Mouse (Mus musculus): Measurements from ENCODE around the gene 9130230L23Rik. TPM values are rescaled to one million over a fixed set of nuclear protein-coding genes. Genes with fewer than 3 reads are reported as not detected.

Gene 9130230L23Rik
- 1.9 and 2.6 TPM in 2 replicates for polyA plus RNA-seq (2015; fragmentation: Nextera tagmentation; extraction: Ambion mirVana)

- peak; percentile 88 for ATAC-seq (ENCODE audit: insufficient read depth, low FRiP score)
- WGBS = 47% methylated on average over 14 of the region's 14 CpGs
Measured at GRCm38 (mm10) chr5:66004134-66004925, at the start of gene 9130230L23Rik. Gene 9130230L23Rik (minus strand): TSS chr5:66004285.

DNA sequence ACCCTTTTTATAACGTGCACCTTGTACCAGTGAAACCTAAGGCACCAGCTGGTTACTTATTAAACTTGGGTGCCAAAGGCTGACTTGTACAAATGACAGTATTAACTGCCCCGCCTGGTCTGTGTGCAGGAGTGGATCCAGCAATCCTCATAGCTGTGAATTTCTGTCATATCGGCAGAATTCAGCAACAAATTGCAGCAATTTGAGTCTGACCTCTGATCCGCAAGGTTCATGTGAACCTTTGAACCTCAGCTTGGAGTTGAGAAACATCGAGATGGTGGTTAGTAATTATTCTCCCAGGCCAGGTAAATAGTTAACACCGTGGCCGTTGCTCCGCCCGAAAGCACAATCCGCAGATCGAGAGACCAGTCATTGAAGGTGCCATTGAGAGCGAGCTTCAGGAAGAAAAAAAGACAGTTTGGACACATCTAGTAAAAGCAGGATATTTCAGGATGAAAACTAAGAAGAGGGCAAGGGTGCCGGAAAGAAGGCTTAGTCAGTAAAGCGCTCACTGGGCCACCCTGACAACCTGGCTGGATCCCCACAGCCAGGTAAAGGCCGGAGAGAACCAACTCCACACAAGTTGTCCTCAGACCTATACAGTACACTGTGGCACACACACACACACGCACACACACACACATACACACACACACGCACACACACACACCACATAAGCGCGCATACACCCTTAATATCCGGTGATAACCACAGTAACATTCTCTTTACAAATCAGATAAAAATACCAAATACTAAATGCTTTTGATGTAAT lies 48.9 kb upstream of the 9130230L23Rik start:
- H3K27me3 ChIP-seq (ENCODE audit: control insufficient read depth, insufficient read depth, low read length) = no peaks in the 10 kb centered on the region
- 58% methylated on average over 20 of the region's 20 CpGs for WGBS
- ATAC-seq (ENCODE audit: insufficient read depth, low FRiP score) = peak; percentile 82
- H3K9ac ChIP-seq (ENCODE audit: low read length) = peak overlapping the region; percentile 50
- peak overlapping the region; percentile 7; the same call in 1 of the 2 replicates for H3K4me2 ChIP-seq (ENCODE audit: low read depth, low read length)
- H3K9me3 ChIP-seq (replicated peaks; ENCODE audit: control insufficient read depth, low read length) = no peaks in the 10 kb centered on the region
- peaks cover 5% of the 10 kb centered on the region; the same call in 1 of the 2 replicates for H3K4me1 ChIP-seq (ENCODE audit: control insufficient read depth, insufficient read depth, low read length)
- H3K27ac ChIP-seq (ENCODE audit: low read length) = peak overlapping the region; percentile 85
- peak overlapping the region; percentile 29 for H3K4me3 ChIP-seq (replicated peaks; ENCODE audit: low read length)
- no peaks in the 10 kb centered on the region; the same call in 1 of the 2 replicates for H3K36me3 ChIP-seq (ENCODE audit: control insufficient read depth, insufficient read depth, low read length)

More at GRCm38 (mm10) chr5:66004134-66004925, at the start of gene 9130230L23Rik:
- H3K4me3 ChIP-seq (replicated peaks; ENCODE audit: low read length) = no peak within 1 kb of the TSS
- H3K4me1 ChIP-seq (ENCODE audit: control insufficient read depth, insufficient read depth, low read length) = 0 out of 2 replicates have a peak, but pooled peaks cover 2% of the 10 kb centered on the region
- peak within 1 kb of the TSS; percentile 40 for H3K4me2 ChIP-seq (ENCODE audit: low read depth, low read length)
- no peaks in the 10 kb centered on the region for H3K36me3 ChIP-seq (ENCODE audit: control insufficient read depth, insufficient read depth, low read length)
- H3K9ac ChIP-seq (ENCODE audit: low read length) = peak within 1 kb of the TSS; percentile 48
- H3K27ac ChIP-seq (ENCODE audit: low read length) = peak within 1 kb of the TSS; percentile 94
- no peaks in the 10 kb centered on the region for H3K27me3 ChIP-seq (ENCODE audit: control insufficient read depth, insufficient read depth, low read length)
- no peaks in the 10 kb centered on the region for H3K9me3 ChIP-seq (replicated peaks; ENCODE audit: control insufficient read depth, low read length)

GRCm38 (mm10) chr5:66050841-66051240 lies 46.8 kb upstream of the 9130230L23Rik start:
- Histone ChIP-seq H3K27ac (ENCODE audit: low read length) (no peak overlapping the region), H3K9me3 (replicated peaks; ENCODE audit: control insufficient read depth, low read length) (no peaks in the 10 kb centered on the region), H3K4me1 (ENCODE audit: control insufficient read depth, insufficient read depth, low read length) (peaks cover 5% of the 10 kb centered on the region; the same call in 1 of the 2 replicates), H3K4me3 (replicated peaks; ENCODE audit: low read length) (no peak overlapping the region), H3K9ac (ENCODE audit: low read length) (no peak overlapping the region), H3K36me3 (ENCODE audit: control insufficient read depth, insufficient read depth, low read length) (no peaks in the 10 kb centered on the region), H3K4me2 (ENCODE audit: low read depth, low read length) (0 out of 2 replicates have a peak overlapping the region, but pooled peaks have one; percentile 15), H3K27me3 (ENCODE audit: control insufficient read depth, insufficient read depth, low read length) (no peaks in the 10 kb centered on the region)
- no peak for ATAC-seq (ENCODE audit: insufficient read depth, low FRiP score)
- WGBS = 61% methylated on average over 5 of the region's 5 CpGs

DNA sequence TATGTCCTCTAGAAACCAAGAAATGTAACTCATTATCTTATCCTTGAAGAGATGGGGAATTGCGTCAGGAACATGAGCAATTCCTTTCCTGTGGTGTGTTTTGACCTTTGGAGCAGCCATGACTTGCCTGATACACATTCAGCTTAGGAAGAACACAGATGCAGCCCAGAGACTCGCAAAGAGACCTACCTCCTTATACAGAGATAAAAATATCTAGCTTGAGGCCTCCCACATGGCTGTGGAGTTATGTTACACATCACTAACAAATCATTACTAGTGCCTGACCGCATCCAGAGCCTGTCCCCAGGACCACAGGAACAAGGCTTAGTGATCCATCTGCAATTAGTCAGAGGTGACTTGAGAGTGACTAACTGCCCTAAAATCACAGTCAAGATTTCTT lies 42.3 kb upstream of the 9130230L23Rik start:
- Histone ChIP-seq H3K9me3 (replicated peaks; ENCODE audit: control insufficient read depth, low read length) (no peaks in the 10 kb centered on the region), H3K4me3 (replicated peaks; ENCODE audit: low read length) (no peak overlapping the region), H3K4me1 (ENCODE audit: control insufficient read depth, insufficient read depth, low read length) (peaks cover 5% of the 10 kb centered on the region; the same call in 1 of the 2 replicates), H3K36me3 (ENCODE audit: control insufficient read depth, insufficient read depth, low read length) (no peaks in the 10 kb centered on the region), H3K27ac (ENCODE audit: low read length) (no peak overlapping the region; the same call in none of the 2 replicates), H3K27me3 (ENCODE audit: control insufficient read depth, insufficient read depth, low read length) (no peaks in the 10 kb centered on the region), H3K4me2 (ENCODE audit: low read depth, low read length) (no peak overlapping the region), H3K9ac (ENCODE audit: low read length) (no peak overlapping the region)
- ATAC-seq (ENCODE audit: insufficient read depth, low FRiP score) = no peak
- WGBS = 62% methylated on average over 3 of the region's 3 CpGs

DNA sequence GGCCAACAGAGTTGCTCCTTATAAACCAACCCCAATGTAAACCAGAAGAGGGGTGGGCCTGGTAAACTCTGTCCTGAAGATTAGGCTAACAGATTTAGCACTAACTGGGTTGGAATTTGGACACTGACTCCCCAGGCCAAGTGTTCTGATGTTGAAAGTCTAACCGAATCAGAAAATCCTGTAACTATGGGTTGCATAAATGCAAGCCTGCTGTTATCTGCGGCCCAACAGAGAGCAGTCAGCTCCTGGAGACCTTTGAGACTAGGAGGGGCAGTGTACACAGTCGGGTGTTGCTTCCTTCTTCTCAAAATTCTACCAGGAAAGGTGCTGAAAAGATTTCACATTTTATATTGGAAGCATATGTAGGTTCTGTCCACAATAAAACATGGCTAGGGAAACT lies 39.8 kb upstream of the 9130230L23Rik start:
- H3K36me3 ChIP-seq (ENCODE audit: control insufficient read depth, insufficient read depth, low read length) = no peaks in the 10 kb centered on the region
- peaks cover 3% of the 10 kb centered on the region; the same call in 1 of the 2 replicates for H3K4me1 ChIP-seq (ENCODE audit: control insufficient read depth, insufficient read depth, low read length)
- no peaks in the 10 kb centered on the region for H3K27me3 ChIP-seq (ENCODE audit: control insufficient read depth, insufficient read depth, low read length)
- no peak overlapping the region for H3K4me3 ChIP-seq (replicated peaks; ENCODE audit: low read length)
- WGBS = 51% methylated on average over 3 of the region's 3 CpGs
- no peak overlapping the region for H3K4me2 ChIP-seq (ENCODE audit: low read depth, low read length)
- H3K9me3 ChIP-seq (replicated peaks; ENCODE audit: control insufficient read depth, low read length) = no peaks in the 10 kb centered on the region
- ATAC-seq (ENCODE audit: insufficient read depth, low FRiP score) = peak; percentile 78; the same call in 1 of the 2 replicates
- H3K9ac ChIP-seq (ENCODE audit: low read length) = no peak overlapping the region
- peak overlapping the region; percentile 82 for H3K27ac ChIP-seq (ENCODE audit: low read length)

GRCm38 (mm10) chr5:66042651-66043340 lies 38.7 kb upstream of the 9130230L23Rik start:
- no peaks in the 10 kb centered on the region for H3K27me3 ChIP-seq (ENCODE audit: control insufficient read depth, insufficient read depth, low read length)
- H3K4me2 ChIP-seq (ENCODE audit: low read depth, low read length) = peak overlapping the region; percentile 32
- peak overlapping the region; percentile 21; the same call in 1 of the 2 replicates for H3K9ac ChIP-seq (ENCODE audit: low read length)
- H3K4me1 ChIP-seq (ENCODE audit: control insufficient read depth, insufficient read depth, low read length) = peaks cover 8% of the 10 kb centered on the region; the same call in 1 of the 2 replicates
- WGBS = 43% methylated on average over 10 of the region's 10 CpGs
- H3K27ac ChIP-seq (ENCODE audit: low read length) = peak overlapping the region; percentile 82
- no peaks in the 10 kb centered on the region for H3K36me3 ChIP-seq (ENCODE audit: control insufficient read depth, insufficient read depth, low read length)
- ATAC-seq (ENCODE audit: insufficient read depth, low FRiP score) = peak; percentile 66; the same call in 1 of the 2 replicates
- H3K4me3 ChIP-seq (replicated peaks; ENCODE audit: low read length) = no peak overlapping the region
- H3K9me3 ChIP-seq (replicated peaks; ENCODE audit: control insufficient read depth, low read length) = no peaks in the 10 kb centered on the region

DNA sequence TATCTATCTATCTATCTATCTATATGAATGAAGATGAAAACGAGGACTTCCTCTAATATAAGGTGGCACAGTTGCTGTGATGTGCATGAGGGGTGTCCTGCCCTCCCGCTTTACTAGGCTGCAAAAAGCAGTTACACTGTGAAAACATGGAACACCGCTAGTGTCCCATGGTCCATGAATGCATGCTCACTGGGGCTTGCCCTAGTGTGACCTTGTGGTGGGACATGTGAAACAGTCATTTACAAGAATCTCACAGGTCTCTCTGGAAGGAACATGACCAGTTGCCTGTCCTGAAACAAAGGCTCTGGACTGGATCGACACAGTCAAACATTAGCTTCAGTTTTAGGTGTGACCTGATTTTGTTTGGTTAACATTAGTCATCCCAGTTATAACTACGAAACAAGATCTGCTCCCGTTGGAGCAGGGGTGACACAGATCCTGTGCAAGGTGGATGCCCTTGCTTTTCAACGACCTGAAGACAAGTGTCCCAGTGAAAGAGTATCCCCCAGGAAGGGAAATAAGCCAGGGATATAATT lies 36.7 kb upstream of the 9130230L23Rik start:
- Histone ChIP-seq H3K4me2 (ENCODE audit: low read depth, low read length) (no peak overlapping the region), H3K27me3 (ENCODE audit: control insufficient read depth, insufficient read depth, low read length) (no peaks in the 10 kb centered on the region), H3K4me1 (ENCODE audit: control insufficient read depth, insufficient read depth, low read length) (peaks cover 27% of the 10 kb centered on the region), H3K27ac (ENCODE audit: low read length) (peak overlapping the region; percentile 86), H3K36me3 (ENCODE audit: control insufficient read depth, insufficient read depth, low read length) (no peaks in the 10 kb centered on the region), H3K9me3 (replicated peaks; ENCODE audit: control insufficient read depth, low read length) (no peaks in the 10 kb centered on the region), H3K9ac (ENCODE audit: low read length) (no peak overlapping the region), H3K4me3 (replicated peaks; ENCODE audit: low read length) (no peak overlapping the region)
- peak; percentile 59; the same call in 1 of the 2 replicates for ATAC-seq (ENCODE audit: insufficient read depth, low FRiP score)
- WGBS = 69% methylated on average over 7 of the region's 7 CpGs

GRCm38 (mm10) chr5:66039813-66040212 lies 35.7 kb upstream of the 9130230L23Rik start:
- WGBS = 75% methylated on average over 2 of the region's 2 CpGs
- Histone ChIP-seq H3K36me3 (ENCODE audit: control insufficient read depth, insufficient read depth, low read length) (no peaks in the 10 kb centered on the region), H3K27me3 (ENCODE audit: control insufficient read depth, insufficient read depth, low read length) (no peaks in the 10 kb centered on the region), H3K4me1 (ENCODE audit: control insufficient read depth, insufficient read depth, low read length) (peaks cover 29% of the 10 kb centered on the region), H3K4me2 (ENCODE audit: low read depth, low read length) (no peak overlapping the region), H3K4me3 (replicated peaks; ENCODE audit: low read length) (no peak overlapping the region), H3K27ac (ENCODE audit: low read length) (no peak overlapping the region), H3K9me3 (replicated peaks; ENCODE audit: control insufficient read depth, low read length) (no peaks in the 10 kb centered on the region), H3K9ac (ENCODE audit: low read length) (no peak overlapping the region)
- no peak for ATAC-seq (ENCODE audit: insufficient read depth, low FRiP score)

Measured in stomach, embryonic 16.5 days (tissue).